Mouse (Mus musculus): ENCODE measurements around the gene Ccdc169.

DNA sequence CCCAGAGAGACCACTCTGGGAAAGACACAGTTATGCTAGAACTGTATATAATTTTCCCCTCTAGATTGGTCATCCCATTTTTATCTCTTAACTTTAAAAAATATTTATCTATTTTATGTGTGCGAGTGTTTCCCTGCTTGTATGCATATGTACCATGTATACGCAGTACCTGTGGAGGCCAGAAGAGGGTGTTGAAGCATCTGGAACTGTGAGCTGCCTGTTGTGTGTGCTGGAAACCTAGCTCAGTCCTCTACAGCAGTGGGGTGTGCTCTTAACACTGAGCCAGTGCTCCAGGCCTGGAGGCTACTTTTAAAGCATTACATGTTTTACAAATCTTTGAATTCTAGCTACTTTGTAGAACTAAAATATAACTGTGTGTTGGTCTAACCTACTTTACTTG lies 69.3 kb downstream of the Ccdc169 start:
- TF ChIP-seq CTCF (IDR thresholded peaks at IDR 0.05; ENCODE audit: low read depth, low read length) (no peak), POLR2AphosphoS5 (IDR thresholded peaks at IDR 0.05; ENCODE audit: insufficient replicate concordance, low read depth, low read length) (no peak), GATA1 (IDR thresholded peaks at IDR 0.05; ENCODE audit: borderline replicate concordance, low read length) (no peak), TAL1 (conservative IDR thresholded peaks at IDR 0.05; ENCODE audit: low read depth, low read length) (no peak)
